Mouse (Mus musculus) spleen, adult 2 months (tissue): Measurements from ENCODE around the gene Ccdc70.

Experiments
- CTCF ChIP-seq: fragments of 200-500 bp; IDR thresholded peaks from 2 replicates; pipeline ENCODE4 v1.5.1; 2011; ENCODE audit warnings: mild to moderate bottlenecking, inconsistent platforms; ENCODE audit not compliant: insufficient read depth, insufficient read length, insufficient replicate concordance; ENCODE audit errors: extremely low read depth
- POLR2A ChIP-seq: fragments of 200-500 bp; IDR thresholded peaks from 2 replicates; pipeline ENCODE4 v1.6.1; 2011; ENCODE audit warnings: low read depth, low read length, inconsistent platforms

DNA sequence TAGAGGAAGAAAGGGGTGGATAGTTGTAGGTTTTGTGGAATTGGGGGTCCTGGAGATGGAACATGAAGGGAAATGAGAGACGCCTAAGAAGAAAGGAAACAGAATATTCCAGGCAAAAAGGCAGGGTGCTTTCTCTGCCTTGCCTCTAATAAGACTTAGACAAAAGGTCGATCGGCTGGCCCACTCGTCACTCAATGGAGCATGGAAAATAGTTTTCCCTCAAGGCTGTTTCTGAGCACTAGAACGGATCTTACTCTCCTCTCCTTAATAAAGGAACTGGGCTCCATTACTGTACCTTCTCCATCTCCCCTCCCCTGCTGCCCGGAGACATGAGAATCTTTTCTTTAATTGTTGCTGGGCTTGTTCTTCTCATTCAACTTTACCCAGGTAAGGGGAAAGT is 23.1 kb upstream of the Ccdc70 start, which contains the start of gene Defb13:
- TF ChIP-seq CTCF, result no peak
- no peak for TF ChIP-seq POLR2A
